Mouse (Mus musculus): ENCODE results near the gene Trim54. TPM values are rescaled to one million over a fixed set of nuclear protein-coding genes. Genes with fewer than 3 reads are reported as not detected.
A peak's percentile ranks its signal among the peaks of the same experiment; 100 is the strongest.

The Trim54 gene
- total and polyA plus RNA-seq, 3 experiments, result not detected

DNA sequence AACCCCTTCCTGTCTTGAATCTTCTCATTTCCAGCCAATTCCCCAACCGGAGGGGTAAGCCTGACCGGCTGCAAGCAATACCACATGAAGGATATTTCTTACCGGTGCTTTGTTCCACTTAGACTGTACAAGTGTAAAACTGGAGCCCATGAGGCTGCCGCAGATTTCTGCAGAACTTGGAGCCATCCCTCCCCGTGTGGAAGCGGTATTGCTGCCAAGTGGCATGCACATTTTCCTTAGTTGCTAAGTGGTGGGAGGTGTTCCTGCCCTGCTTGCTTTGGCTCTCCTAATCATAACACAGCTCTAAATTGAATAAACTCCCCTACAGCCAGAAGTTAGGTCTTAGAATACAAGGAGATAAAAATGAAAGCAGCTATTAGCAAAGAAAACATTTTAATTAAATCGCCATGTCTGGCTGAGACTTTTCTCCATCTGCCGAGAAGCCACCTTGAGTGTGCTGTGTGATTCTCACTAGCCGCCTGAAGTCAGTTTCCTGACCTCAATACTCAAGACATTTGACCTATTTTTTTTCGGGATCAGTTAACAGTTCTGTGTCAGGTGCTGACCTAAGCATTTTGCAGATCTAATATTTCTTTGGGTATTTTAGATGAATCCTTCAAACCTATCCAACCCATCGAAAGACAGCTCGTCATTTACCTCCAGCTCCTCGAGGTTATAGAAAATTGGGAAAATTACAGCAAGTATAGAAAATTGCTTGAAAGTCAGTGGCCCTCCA is 36.3 kb upstream of the Trim54 start:
- TF ChIP-seq MAFK (IDR thresholded peaks at IDR 0.05; ENCODE audit: borderline replicate concordance, low read depth, low read length) (peak; percentile 76), EP300 (IDR thresholded peaks at IDR 0.05; ENCODE audit: low read depth in 1 of 2, low read length in 2 of 2) (no peak), POLR2A (IDR thresholded peaks at IDR 0.05; ENCODE audit: control insufficient read depth in 1 of 2, insufficient read depth in 1 of 2, low read depth in 1 of 2, low read length in 2 of 2, poor library complexity in 1 of 2) (peak in 1 of 2 experiments; percentile 35; a peak in 1 of 4 replicates)
- no peak for DNase-seq (ENCODE audit: low read depth, low spot score)
- H3K36me3 ChIP-seq (ENCODE audit: control insufficient read depth in 1 of 2, insufficient read depth in 2 of 2, low read length in 2 of 2), result peaks cover 2 to 3% of the 10 kb centered on the region in 2 experiments; a peak in 3 of 4 replicates

DNA sequence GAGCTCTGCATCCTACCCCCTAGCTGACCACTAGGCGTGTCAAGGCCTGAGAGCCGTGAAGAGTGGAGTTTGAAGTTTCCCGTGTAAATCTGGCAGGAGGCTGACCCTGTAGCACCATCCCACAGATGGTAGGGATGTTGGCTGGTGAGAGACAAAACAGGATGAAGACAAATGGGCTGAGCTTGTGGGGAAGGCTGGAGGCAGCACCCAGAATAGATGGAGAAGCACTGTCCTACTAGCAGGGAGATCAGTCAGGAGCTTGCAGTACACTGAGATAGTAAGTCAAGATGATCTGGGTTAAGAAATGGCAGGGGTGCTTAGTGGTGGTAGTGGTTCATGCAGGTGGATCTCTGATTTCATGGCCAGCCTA is 35.7 kb upstream of the Trim54 start:
- TF ChIP-seq MAFK (IDR thresholded peaks at IDR 0.05; ENCODE audit: borderline replicate concordance, low read depth, low read length) (peak; percentile 2; the same call in 1 of the 2 replicates), CHD2 (IDR thresholded peaks at IDR 0.05; ENCODE audit: low read length) (no peak), GABPA (IDR thresholded peaks at IDR 0.05; ENCODE audit: low read depth, low read length) (no peak), RCOR1 (IDR thresholded peaks at IDR 0.05; ENCODE audit: low read depth, low read length) (no peak), ETS1 (IDR thresholded peaks at IDR 0.05; ENCODE audit: low read depth, low read length) (no peak), TCF12 (IDR thresholded peaks at IDR 0.05; ENCODE audit: low read depth, low read length) (no peak)
- H3K4me3 ChIP-seq (ENCODE audit: control insufficient read depth in 1 of 2, insufficient read depth in 1 of 2, low read depth in 2 of 2, low read length in 2 of 2), result no peak overlapping the region
- no peak overlapping the region for H3K27ac ChIP-seq (ENCODE audit: control insufficient read depth, low read depth, low read length)
- no peak overlapping the region for H3K9ac ChIP-seq (ENCODE audit: control insufficient read depth, low read depth, low read length, poor library complexity, severe bottlenecking)
- no peaks in the 10 kb centered on the region for H3K79me2 ChIP-seq (ENCODE audit: control insufficient read depth, insufficient read depth, low read length, poor library complexity)
- no peaks in the 10 kb centered on the region for H3K9me3 ChIP-seq (replicated peaks; ENCODE audit: insufficient read depth, low read length)
- DNase-seq (ENCODE audit: low read depth, low spot score), result no peak
- peaks cover 2 to 3% of the 10 kb centered on the region in 2 experiments; a peak in 3 of 4 replicates for H3K36me3 ChIP-seq (ENCODE audit: control insufficient read depth in 1 of 2, insufficient read depth in 2 of 2, low read length in 2 of 2)
- no peaks in the 10 kb centered on the region for H3K27me3 ChIP-seq (ENCODE audit: control insufficient read depth in 1 of 2, insufficient read depth in 2 of 2, low read length in 2 of 2)
- peaks cover 0 to 11% of the 10 kb centered on the region in 2 experiments; a peak in 2 of 4 replicates for H3K4me1 ChIP-seq (ENCODE audit: control insufficient read depth in 1 of 2, insufficient read depth in 2 of 2, low read length in 2 of 2)

More for the DNA sequence above, 36.3 kb upstream of the Trim54 start:
- H3K9ac ChIP-seq (ENCODE audit: control insufficient read depth, low read depth, low read length, poor library complexity, severe bottlenecking), result no peak overlapping the region
- no peak overlapping the region for H3K27ac ChIP-seq (ENCODE audit: control insufficient read depth, low read depth, low read length)
- H3K9me3 ChIP-seq (replicated peaks; ENCODE audit: insufficient read depth, low read length), result no peaks in the 10 kb centered on the region
- peaks cover 0 to 11% of the 10 kb centered on the region in 2 experiments; a peak in 2 of 4 replicates for H3K4me1 ChIP-seq (ENCODE audit: control insufficient read depth in 1 of 2, insufficient read depth in 2 of 2, low read length in 2 of 2)
- no peaks in the 10 kb centered on the region for H3K79me2 ChIP-seq (ENCODE audit: control insufficient read depth, insufficient read depth, low read length, poor library complexity)
- no peak overlapping the region for H3K4me3 ChIP-seq (ENCODE audit: control insufficient read depth in 1 of 2, insufficient read depth in 1 of 2, low read depth in 2 of 2, low read length in 2 of 2)
- H3K27me3 ChIP-seq (ENCODE audit: control insufficient read depth in 1 of 2, insufficient read depth in 2 of 2, low read length in 2 of 2), result no peaks in the 10 kb centered on the region

DNA sequence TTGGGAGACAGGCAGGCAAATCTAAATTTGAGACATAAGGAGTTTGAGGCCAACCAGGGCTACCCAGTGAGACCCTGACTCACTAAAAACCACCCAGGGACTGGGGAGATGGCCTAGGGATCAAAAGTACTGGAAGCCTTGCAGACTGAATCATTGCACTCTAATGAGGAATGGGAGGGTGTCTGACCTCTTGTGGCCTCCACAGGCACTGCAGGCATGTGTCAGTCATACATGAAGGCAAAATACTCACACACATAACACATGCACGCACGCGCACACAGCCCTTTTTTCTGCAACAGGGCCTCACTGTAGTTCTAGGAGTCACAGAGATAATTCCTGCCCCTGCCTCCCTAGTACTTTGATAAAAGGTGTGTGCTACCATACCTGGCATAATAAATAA is 35.1 kb upstream of the Trim54 start:
- peaks cover 0 to 3% of the 10 kb centered on the region in 2 experiments; a peak in 3 of 4 replicates for H3K36me3 ChIP-seq (ENCODE audit: control insufficient read depth in 1 of 2, insufficient read depth in 2 of 2, low read length in 2 of 2)
- TF ChIP-seq MAX (IDR thresholded peaks at IDR 0.05; ENCODE audit: low read length) (peak; percentile 48; the same call in 1 of the 2 replicates), POLR2AphosphoS2 (IDR thresholded peaks at IDR 0.05; ENCODE audit: low read length) (0 out of 2 replicates have a peak, but pooled peaks have one; percentile 50), MYB (IDR thresholded peaks at IDR 0.05; ENCODE audit: low read depth, low read length) (no peak), ZMIZ1 (IDR thresholded peaks at IDR 0.05; ENCODE audit: low read depth, low read length) (0 out of 2 replicates have a peak, but pooled peaks have one; percentile 20), POLR2A (IDR thresholded peaks at IDR 0.05; ENCODE audit: control insufficient read depth in 1 of 2, insufficient read depth in 1 of 2, low read depth in 1 of 2, low read length in 2 of 2, poor library complexity in 1 of 2) (peak in 1 of 2 experiments; percentile 29; a peak in 1 of 4 replicates), SMC3 (IDR thresholded peaks at IDR 0.05; ENCODE audit: low read depth, low read length) (peak; percentile 69), CHD1 (IDR thresholded peaks at IDR 0.05; ENCODE audit: low read depth, low read length) (no peak), ZC3H11A (IDR thresholded peaks at IDR 0.05; ENCODE audit: low read depth, low read length) (peak; percentile 9; the same call in 1 of the 2 replicates), MXI1 (IDR thresholded peaks at IDR 0.05; ENCODE audit: low read depth, low read length) (peak; percentile 51; the same call in 1 of the 2 replicates), UBTF (IDR thresholded peaks at IDR 0.05; ENCODE audit: borderline replicate concordance, insufficient read depth, low read depth, low read length) (no peak), TCF12 (IDR thresholded peaks at IDR 0.05; ENCODE audit: low read depth, low read length) (no peak), BHLHE40 (IDR thresholded peaks at IDR 0.05; ENCODE audit: borderline replicate concordance, low read depth, low read length) (no peak), CTCF (IDR thresholded peaks at IDR 0.05 in 2 of 3, conservative IDR thresholded peaks at IDR 0.05 in 1 of 3; ENCODE audit: control insufficient read depth in 1 of 3, insufficient read depth in 1 of 3, low read depth in 2 of 3, low read length in 3 of 3, poor library complexity in 1 of 3, severe bottlenecking in 1 of 3) (peak; percentile 85 to 99 (median 86)), RAD21 (IDR thresholded peaks at IDR 0.05; ENCODE audit: low read depth, low read length) (peak; percentile 30)
- H3K9ac ChIP-seq (ENCODE audit: control insufficient read depth, low read depth, low read length, poor library complexity, severe bottlenecking), result no peak overlapping the region
- no peaks in the 10 kb centered on the region for H3K79me2 ChIP-seq (ENCODE audit: control insufficient read depth, insufficient read depth, low read length, poor library complexity)
- peaks cover 0 to 11% of the 10 kb centered on the region in 2 experiments; a peak in 2 of 4 replicates for H3K4me1 ChIP-seq (ENCODE audit: control insufficient read depth in 1 of 2, insufficient read depth in 2 of 2, low read length in 2 of 2)
- no peaks in the 10 kb centered on the region for H3K27me3 ChIP-seq (ENCODE audit: control insufficient read depth in 1 of 2, insufficient read depth in 2 of 2, low read length in 2 of 2)
- no peak overlapping the region for H3K4me3 ChIP-seq (ENCODE audit: control insufficient read depth in 1 of 2, insufficient read depth in 1 of 2, low read depth in 2 of 2, low read length in 2 of 2)
- peak; percentile 88 for DNase-seq (ENCODE audit: low read depth, low spot score)
- H3K9me3 ChIP-seq (replicated peaks; ENCODE audit: insufficient read depth, low read length), result no peaks in the 10 kb centered on the region
- no peak overlapping the region for H3K27ac ChIP-seq (ENCODE audit: control insufficient read depth, low read depth, low read length)
